Mouse (Mus musculus) adrenal gland, adult 10 weeks (tissue): ENCODE measurements around the gene S100a16. TPM values are rescaled to one million over a fixed set of nuclear protein-coding genes. Genes with fewer than 3 reads are reported as not detected.

Experiments
- polyA plus RNA-seq: library from polyadenylated mRNA; stranded (reverse); fragments of 350-450 nt; fragmentation: Illumina TruSeq; extraction: RNeasy Lipid Tissue Mini Kit (QIAGEN cat#74804); gene quantifications from one replicate; pipeline ENCODE4 v1.2.3, GENCODE M21; 2014; ENCODE audit warnings: low read depth, low replicate concordance

The S100a16 gene
- polyA plus RNA-seq = 41.3 TPM

DNA sequence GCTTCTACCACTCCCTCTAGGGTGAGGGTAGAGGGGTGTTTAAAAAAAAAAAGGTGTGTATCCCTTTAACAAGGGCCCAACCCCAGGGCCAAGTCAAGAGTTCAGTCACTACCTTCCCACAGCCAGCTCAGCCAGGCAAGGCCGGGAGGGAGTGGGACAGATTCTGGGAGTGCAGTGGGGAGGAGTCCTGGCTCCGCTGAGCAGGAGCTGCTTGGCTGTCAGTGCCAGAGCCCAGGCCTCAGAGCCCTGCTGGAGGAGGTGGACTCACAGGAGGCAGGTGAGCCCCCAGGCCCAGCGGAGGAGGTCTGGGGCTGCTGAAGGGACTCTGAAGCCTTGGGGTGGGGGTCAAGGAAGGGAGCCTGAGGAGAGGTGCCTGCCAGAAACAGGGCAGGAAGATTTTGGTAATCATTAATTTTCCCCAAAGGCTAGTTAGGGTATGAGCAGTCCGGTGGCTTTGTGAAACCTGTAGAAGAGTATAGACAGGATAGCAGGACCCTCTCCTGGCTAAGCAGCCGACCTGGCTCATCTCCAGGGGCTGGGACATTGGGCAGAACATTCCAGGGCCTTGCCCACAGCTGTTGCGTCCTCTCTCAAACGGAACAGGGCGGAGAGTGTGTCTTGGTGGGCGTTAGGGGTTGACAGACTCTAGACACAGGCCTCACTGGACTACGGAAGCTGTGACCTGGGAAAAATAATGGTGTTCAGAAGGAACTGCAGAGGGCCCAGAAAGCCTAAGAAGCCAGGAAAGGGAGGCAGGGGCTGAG is at the start of gene S100a16:
Gene S100a16, plus strand, starts transcription at position 114 of the 764 bp plus-strand sequence.

DNA sequence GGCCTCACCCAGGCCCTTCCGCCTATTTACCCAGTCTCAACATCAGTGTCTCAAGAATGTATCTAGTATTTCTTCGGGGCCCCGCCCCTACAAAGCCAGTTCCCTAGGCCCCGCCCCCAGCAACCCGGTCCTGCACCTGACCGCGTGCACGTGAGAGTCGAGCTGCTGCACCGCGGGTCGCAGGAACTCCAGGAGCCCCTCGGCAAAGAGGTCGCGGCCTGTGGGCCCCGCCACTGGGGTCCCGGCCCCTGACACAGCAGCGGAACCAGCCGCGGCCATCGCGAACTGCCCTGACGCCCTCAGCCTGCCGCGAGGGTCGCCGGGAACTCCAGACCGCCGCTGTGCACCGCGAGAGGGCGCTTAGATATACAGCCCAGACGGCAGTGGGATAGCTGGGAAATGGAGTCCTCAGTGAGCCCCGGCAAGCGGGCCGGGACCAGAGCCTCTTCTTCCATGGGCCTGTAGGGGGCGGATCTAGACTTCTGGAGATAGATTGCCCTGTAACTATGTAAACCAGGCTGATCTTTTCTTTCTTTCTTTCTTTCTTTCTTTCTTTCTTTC is 46.3 kb upstream of the S100a16 start, which contains the start of gene Snapin:
Gene Snapin, minus strand, starts transcription at position 338 of the 561 bp plus-strand sequence.

DNA sequence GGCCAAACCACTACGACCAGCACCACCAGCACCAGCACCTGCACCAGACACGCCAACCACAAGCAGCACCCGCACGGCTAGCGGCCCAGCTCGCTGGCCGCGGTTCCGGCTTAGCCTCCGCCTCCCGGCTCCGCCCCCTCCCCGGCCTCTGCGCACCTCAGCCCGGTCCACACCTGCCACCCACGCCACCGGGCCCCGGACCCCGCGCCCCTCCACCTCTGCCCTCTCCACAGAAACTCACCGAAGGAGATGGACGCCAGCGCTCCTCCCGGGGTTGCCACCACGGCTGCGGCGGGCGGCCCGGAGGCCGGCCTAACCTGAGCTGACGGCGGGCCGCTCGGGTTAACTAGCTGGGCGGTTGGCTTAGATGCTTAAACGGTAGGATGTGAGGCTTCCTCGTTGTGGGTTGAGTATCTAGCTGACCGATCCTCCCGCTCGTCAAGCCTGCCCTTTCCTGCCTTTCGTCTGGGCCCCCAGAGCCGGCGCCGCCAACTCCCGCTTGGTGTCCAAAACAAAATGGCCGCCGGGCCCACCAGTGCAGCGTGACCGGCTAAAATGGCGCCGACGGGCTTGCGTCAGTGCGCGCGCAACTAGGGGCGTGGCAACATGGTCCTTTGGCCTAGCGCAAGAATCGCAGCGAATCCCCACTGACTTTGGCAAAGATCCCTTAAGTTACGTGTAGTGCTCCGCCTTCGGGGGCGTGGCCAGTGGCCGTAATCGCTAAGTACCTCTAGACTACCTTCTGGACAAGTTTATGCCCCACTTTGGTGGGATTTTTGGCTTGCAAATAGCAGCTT is 27.9 kb upstream of the S100a16 start, which contains the start of gene Chtop:
Gene Chtop, minus strand, starts transcription at position 549 of the 797 bp plus-strand sequence.

DNA sequence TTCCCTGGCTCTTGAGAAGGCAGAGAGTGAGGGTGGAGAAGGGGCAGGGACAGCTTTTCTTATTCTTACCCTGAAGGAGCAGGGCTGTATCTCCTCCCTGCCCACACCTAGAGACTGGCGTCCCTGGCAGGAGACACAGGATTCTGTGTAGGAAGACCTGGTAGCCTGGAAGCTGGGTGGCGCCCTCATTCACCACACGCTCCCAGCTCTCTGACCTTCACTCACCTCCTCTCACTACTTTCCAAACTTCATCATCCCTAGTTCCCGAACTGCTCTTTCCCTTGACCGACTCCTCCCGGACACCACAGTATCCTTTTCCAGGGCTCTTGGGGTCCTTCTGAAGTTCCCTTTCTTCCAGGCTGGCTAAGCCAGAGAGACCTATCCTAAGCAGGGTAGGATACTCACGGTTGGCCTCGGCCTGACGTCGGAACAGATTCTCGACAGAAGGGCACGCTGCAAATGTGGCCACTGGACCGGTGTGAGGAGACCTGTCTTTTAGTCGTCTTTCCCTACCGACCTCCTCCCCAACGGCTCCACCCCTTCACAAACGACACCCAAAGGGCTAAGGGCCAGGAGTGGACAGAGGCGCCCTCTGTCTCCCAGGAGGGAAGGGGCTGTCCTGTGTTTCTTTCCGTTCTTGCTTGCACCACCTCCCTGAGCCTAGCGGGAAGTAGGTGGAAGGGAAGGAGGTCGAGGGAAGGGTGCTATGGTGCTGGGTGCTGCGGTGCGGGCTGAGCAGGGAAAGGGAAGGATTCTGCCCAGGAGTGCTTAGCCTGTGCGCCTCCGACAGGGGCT is 23.1 kb upstream of the S100a16 start, which contains the start of the genes S100a1 and S100a13:
Gene S100a1, minus strand, starts transcription at position 597 of the 795 bp plus-strand sequence.
Gene S100a13, plus strand, starts transcription at position 640 of the 795 bp plus-strand sequence.

DNA sequence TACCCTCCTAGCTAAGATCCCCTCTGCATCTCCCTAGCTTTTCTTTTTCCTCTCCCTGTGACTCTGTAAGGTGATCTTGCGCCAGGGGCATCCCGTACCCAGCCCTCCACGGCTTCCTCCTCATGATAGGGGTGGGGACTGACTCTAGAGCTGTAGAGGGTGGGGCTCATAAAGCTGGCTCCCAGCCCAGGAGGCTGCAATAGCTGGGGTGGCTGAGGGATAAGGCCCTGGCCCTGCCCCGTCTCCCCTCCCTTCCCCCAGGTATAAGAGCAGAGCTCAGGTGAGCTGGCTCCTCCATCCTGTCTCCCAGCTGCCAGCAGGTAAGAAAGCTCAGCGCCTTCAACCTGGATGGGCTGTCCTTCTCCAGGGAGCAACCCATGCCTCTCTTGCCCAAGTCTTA is 10.5 kb upstream of the S100a16 start, which contains the start of gene S100a14:
Gene S100a14, plus strand, starts transcription at position 277 of the 400 bp plus-strand sequence.

DNA sequence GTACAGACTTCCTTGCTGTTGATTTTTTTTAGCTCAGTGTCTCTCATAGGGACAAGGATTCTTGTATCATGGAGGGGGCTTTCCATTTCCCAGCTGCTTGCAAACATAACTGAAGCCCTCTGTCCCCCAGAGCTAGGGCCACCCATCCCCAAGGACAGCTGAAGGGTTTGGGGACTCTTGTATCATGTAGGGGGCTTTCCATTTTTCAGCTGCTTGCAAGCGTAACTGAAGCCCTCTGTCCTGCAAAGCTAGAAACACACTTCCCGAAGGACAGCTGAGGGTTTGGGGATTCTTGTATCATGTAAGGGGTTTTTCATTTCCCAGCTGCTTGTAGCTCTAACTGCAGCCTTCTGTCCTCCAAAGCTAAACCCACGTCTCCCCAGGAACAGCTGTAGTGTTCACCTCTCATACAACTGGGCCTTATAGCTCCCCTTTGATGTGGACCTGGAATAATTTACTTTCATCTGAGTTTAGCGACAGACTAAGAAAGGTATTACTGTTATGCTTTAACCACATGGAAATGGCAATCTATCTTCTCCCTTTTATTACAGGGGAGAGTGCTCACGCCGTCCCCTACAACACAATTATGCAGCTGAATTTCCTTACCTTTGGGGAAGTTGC is 23.1 kb downstream of the S100a16 start, which contains the start of gene S100a3:
Gene S100a3, plus strand, starts transcription at position 571 of the 621 bp plus-strand sequence.

DNA sequence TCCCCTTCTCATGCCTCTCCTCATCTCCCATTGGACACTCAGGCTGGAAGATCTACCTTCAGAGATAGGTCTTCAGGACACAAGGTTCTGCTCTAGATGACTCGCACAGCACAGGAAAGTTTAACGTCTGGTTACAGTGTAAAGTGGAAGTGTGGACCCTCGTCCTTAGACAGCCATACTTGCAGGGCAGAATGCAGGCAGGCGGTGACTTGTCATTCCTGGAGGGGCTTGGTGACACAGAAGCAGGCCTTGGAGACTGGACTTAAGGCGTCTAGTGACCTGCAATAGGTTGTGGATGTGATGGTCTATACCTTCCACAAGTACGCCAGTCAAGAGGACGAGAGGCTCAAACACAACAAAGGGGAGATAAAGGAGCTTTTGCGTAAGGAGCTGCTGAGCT is 52.9 kb downstream of the S100a16 start, which contains the start of gene S100a2:
Gene S100a2, plus strand, starts transcription at position 301 of the 400 bp plus-strand sequence.

Other genes starting within 250 kb of the S100a16 start
- 58.7 TPM for gene Gatad2b, start 244.1 kb upstream of the S100a16 start, polyA plus RNA-seq
- gene Slc27a3, start 147.3 kb upstream of the S100a16 start, polyA plus RNA-seq = 1.7 TPM
- gene Ints3, start 103.6 kb upstream of the S100a16 start, polyA plus RNA-seq = 32.7 TPM
- gene Npr1, start 71.4 kb upstream of the S100a16 start, polyA plus RNA-seq = 159 TPM
- gene Ilf2, start 61.1 kb upstream of the S100a16 start, polyA plus RNA-seq = 73.4 TPM
- gene Snapin, start 46.2 kb upstream of the S100a16 start, polyA plus RNA-seq = 156 TPM
- 164 TPM for gene Chtop, start 27.8 kb upstream of the S100a16 start, polyA plus RNA-seq
- gene S100a1, start 22.9 kb upstream of the S100a16 start, polyA plus RNA-seq = 54.6 TPM
- 14.9 TPM for gene S100a13, start 22.8 kb upstream of the S100a16 start, polyA plus RNA-seq
- not detected for gene S100a14, start 10.4 kb upstream of the S100a16 start, polyA plus RNA-seq
- gene S100a3, start 23.3 kb downstream of the S100a16 start, polyA plus RNA-seq = not detected
- not detected for gene S100a2, start 53.0 kb downstream of the S100a16 start, polyA plus RNA-seq
- gene Gm42674, start 64.7 kb downstream of the S100a16 start, polyA plus RNA-seq = not detected
- gene S100a4, start 66.5 kb downstream of the S100a16 start, polyA plus RNA-seq = 5.6 TPM
- gene S100a5, start 71.3 kb downstream of the S100a16 start, polyA plus RNA-seq = not detected
- 20.2 TPM for gene S100a6, start 75.6 kb downstream of the S100a16 start, polyA plus RNA-seq
- 0.47 TPM for gene S100a7a, start 116.8 kb downstream of the S100a16 start, polyA plus RNA-seq
- 4.1 TPM for gene S100a8, start 131.7 kb downstream of the S100a16 start, polyA plus RNA-seq
- gene S100a9, start 158.5 kb downstream of the S100a16 start, polyA plus RNA-seq = not detected
- not detected for gene Pglyrp4, start 189.7 kb downstream of the S100a16 start, polyA plus RNA-seq
- not detected for gene Gm5849, start 240.6 kb downstream of the S100a16 start, polyA plus RNA-seq